Mouse (Mus musculus) heart, embryonic 10.5 days (tissue): ENCODE measurements around the gene Glra3. TPM values are rescaled to one million over a fixed set of nuclear protein-coding genes. Genes with fewer than 3 reads are reported as not detected.

Experiments used
- DNase-seq: peaks from one replicate; pipeline ENCODE4 v3.0.0-alpha.2; 2017; ENCODE audit warnings: low spot score
- H3K27ac ChIP-seq: fragments of 300-500 bp; sonication (generic); 2 replicates; pipeline ENCODE4 v1.5.1; 2016; ENCODE audit warnings: mild to moderate bottlenecking
- H3K27me3 ChIP-seq: fragments of 300-500 bp; sonication (generic); 2 replicates; pipeline ENCODE4 v1.6.1; 2016; ENCODE audit warnings: mild to moderate bottlenecking; ENCODE audit not compliant: poor library complexity, insufficient read depth, severe bottlenecking
- H3K36me3 ChIP-seq: fragments of 300-500 bp; sonication (generic); 2 replicates; pipeline ENCODE4 v1.6.1; 2016; ENCODE audit warnings: mild to moderate bottlenecking, moderate library complexity
- H3K4me1 ChIP-seq: fragments of 300-500 bp; sonication (generic); 2 replicates; pipeline ENCODE4 v1.6.1; 2016; ENCODE audit warnings: mild to moderate bottlenecking
- H3K4me3 ChIP-seq: fragments of 300-500 bp; sonication (generic); 2 replicates; pipeline ENCODE4 v1.5.1; 2016; ENCODE audit warnings: mild to moderate bottlenecking, moderate library complexity
- H3K9me3 ChIP-seq: fragments of 300-500 bp; sonication (generic); 2 replicates; pipeline ENCODE4 v1.6.1; 2016; ENCODE audit warnings: mild to moderate bottlenecking, moderate library complexity
- WGBS: fragments of 180-500 bp; shearing (Covaris S2); methylation state at CpG from one replicate; pipeline ENCODE4 v1.1.7; 2016; 5-methylcytosine and 5-hydroxymethylcytosine counted together
- polyA plus RNA-seq: library from polyadenylated mRNA; unstranded; fragments of >200 nt; fragmentation: Nextera tagmentation; extraction: Ambion mirVana; gene quantifications from 2 replicates; pipeline ENCODE4 v1.2.1, GENCODE M21; 2016

Glra3 gene
- not detected in 2 replicates for polyA plus RNA-seq

DNA sequence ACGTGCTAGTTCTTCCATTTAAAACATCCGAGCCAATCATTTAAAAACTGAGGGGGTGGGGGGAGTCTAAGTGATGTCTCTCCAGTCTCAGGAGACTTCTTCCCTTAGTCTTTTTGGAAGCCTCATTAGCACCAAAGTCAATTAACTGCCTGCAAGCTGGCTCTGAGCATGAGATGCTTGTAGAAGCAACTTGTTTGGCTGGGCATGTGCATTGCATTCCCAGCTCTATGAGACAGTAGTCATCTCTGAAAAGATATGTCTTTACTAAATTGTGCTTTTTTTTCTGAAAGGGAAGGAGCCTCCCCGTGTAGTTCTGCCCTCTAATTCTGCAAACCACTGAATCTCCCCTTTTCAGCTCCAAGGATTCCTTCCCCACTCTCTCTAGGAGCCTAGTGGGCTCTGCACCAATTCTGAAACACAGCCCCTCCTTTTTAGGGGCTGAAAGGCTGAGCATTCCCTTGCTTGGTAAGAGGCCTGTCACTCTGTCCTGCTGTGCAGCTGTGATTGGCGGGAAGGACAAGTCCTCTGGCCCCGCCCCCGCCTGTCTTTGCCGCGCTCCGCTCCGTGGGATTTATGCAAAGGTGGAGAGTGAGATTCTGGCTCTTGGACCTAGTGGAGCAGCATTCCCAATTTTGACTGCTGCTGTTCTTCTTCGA lies at the start of gene Glra3:
Glra3 (plus strand) TSS at position 591 of the 656 bp plus-strand sequence.
- WGBS: 16% methylated on average over 11 of the region's 11 CpGs
- Histone ChIP-seq H3K9me3 (no peaks in the 10 kb centered on the region), H3K4me3 (peak within 1 kb of the TSS; percentile 43; the same call in 1 of the 2 replicates), H3K27ac (no peak within 1 kb of the TSS), H3K27me3 (no peaks in the 10 kb centered on the region), H3K4me1 (peaks cover 5% of the 10 kb centered on the region; the same call in 1 of the 2 replicates), H3K36me3 (no peaks in the 10 kb centered on the region)
- no peak for DNase-seq

DNA sequence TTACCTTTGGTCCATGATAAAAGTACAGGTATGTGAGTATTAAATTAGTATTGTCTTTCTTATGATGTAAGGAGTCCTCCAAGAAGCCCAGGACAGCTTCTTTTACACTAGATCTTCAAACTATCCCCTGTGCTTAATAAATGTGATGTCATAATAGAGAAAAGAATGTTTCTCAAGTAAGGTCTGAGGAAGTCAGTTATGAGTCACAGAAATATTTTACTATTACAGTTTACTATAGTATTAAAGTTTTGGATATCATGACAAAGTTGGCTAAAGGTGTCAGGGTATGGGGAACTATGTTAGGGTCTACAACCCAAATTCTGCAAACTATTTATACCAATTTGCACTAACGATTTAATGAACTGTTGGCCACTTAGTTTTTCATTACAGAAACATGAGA lies 33.4 kb upstream of the Glra3 start, which contains the start of gene Adam29:
Adam29 (minus strand) TSS at position 101 of the 400 bp plus-strand sequence.
- no peak within 1 kb of the TSS for H3K27ac ChIP-seq
- WGBS: 74% methylated on average over 1 of the region's 1 CpGs
- no peaks in the 10 kb centered on the region for H3K9me3 ChIP-seq
- no peaks in the 10 kb centered on the region for H3K4me1 ChIP-seq
- no peaks in the 10 kb centered on the region for H3K36me3 ChIP-seq
- DNase-seq: no peak
- H3K4me3 ChIP-seq: no peak within 1 kb of the TSS
- no peaks in the 10 kb centered on the region for H3K27me3 ChIP-seq

GRCm38 (mm10) chr8:55940526-55940880 lies 243 bp downstream of the Glra3 start:
- 1% methylated on average over 8 of the region's 8 CpGs for WGBS
- no peak overlapping the region for H3K27ac ChIP-seq
- no peaks in the 10 kb centered on the region for H3K27me3 ChIP-seq
- H3K4me1 ChIP-seq: peaks cover 5% of the 10 kb centered on the region; the same call in 1 of the 2 replicates
- H3K36me3 ChIP-seq: no peaks in the 10 kb centered on the region
- H3K9me3 ChIP-seq: no peaks in the 10 kb centered on the region
- peak overlapping the region; percentile 43; the same call in 1 of the 2 replicates for H3K4me3 ChIP-seq
- DNase-seq: peak; percentile 75

DNA sequence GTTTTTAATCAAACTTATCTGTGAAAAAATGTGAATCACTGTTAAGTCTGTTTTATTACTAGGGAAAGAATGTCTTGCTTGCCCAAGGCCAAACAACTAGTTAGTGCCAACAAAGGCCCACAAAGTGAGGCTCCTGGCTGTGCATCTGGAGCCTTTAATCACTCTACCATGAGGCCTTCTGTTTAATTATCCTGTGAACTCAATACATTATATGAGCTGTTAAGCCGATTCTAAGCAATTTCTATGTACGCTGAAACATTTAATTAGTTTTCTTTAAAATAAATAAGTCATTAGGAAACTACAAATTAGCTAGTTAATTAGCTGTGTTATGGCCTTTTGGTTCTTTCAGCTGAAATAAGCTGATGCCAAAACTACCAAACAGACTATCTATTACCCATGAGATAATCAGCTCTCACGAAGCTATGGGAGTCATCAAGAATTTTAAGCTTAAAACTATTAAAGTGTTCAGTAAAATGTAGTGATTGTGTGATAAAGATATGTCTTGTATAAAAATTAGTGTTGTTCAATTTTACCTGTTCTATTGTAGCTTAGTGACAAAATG lies 24.6 kb downstream of the Glra3 start:
- DNase-seq: no peak
- Histone ChIP-seq H3K4me1 (no peaks in the 10 kb centered on the region), H3K9me3 (no peaks in the 10 kb centered on the region), H3K36me3 (no peaks in the 10 kb centered on the region), H3K27ac (no peak overlapping the region), H3K27me3 (no peaks in the 10 kb centered on the region), H3K4me3 (no peak overlapping the region)
- WGBS: 77% methylated on average over 3 of the region's 3 CpGs

DNA sequence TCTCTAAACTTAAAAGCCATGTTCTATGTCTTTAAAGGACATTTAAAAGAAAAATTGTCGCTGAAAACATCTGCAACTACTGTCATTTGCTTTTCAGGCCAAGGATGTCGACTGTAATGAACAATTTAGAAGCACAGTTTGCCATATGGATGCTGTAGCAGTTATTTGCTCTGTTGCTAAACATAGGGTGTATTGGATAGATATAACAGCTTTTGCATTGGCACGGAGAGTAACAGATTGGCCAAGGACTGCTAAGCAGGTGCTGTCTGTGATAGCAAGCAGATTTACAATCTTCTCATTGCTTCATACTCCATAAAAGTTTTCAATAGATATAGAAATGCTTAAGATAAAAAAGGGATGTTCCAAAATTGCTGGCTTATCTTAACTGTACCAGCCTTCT lies 57.6 kb downstream of the Glra3 start:
- no peaks in the 10 kb centered on the region for H3K4me1 ChIP-seq
- H3K4me3 ChIP-seq: no peak overlapping the region
- DNase-seq: no peak
- no peaks in the 10 kb centered on the region for H3K9me3 ChIP-seq
- no peaks in the 10 kb centered on the region for H3K27me3 ChIP-seq
- no peaks in the 10 kb centered on the region for H3K36me3 ChIP-seq
- H3K27ac ChIP-seq: no peak overlapping the region
- WGBS: 62% methylated on average over 3 of the region's 3 CpGs

DNA sequence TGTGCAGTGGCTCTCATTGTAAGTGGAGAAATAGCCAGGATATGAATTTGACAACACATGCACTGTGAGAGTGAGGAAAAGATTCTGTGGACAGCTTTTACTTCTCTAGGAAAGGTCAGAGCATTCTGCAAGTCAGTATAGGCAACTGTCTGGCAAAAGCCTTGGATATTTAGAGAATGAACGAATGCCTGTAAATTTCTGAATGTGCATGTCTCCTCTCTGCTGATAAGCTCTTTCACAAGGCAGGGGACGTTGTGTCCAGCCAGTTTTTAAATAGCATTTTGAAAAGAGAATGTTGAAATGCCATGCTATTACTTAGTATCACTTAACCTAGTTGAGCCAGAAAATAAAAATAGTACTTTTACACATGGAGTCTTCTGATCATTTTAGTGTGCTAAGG lies 114.1 kb downstream of the Glra3 start:
- no peaks in the 10 kb centered on the region for H3K4me1 ChIP-seq
- H3K9me3 ChIP-seq: no peaks in the 10 kb centered on the region
- no peak overlapping the region for H3K4me3 ChIP-seq
- H3K36me3 ChIP-seq: no peaks in the 10 kb centered on the region
- no peaks in the 10 kb centered on the region for H3K27me3 ChIP-seq
- no peak overlapping the region for H3K27ac ChIP-seq
- whole genome bisulfite sequencing: 55% methylated on average over 2 of the region's 2 CpGs
- DNase-seq: no peak

GRCm38 (mm10) chr8:56063081-56063480 lies 122.8 kb downstream of the Glra3 start:
- no peak for DNase-seq

GRCm38 (mm10) chr8:56070486-56071254 lies 130.4 kb downstream of the Glra3 start:
- H3K27me3 ChIP-seq: no peaks in the 10 kb centered on the region
- no peak overlapping the region for H3K4me3 ChIP-seq
- no peak overlapping the region for H3K27ac ChIP-seq
- 64% methylated on average over 2 of the region's 2 CpGs for WGBS
- no peaks in the 10 kb centered on the region for H3K4me1 ChIP-seq
- DNase-seq: no peak
- H3K9me3 ChIP-seq: no peaks in the 10 kb centered on the region
- H3K36me3 ChIP-seq: no peaks in the 10 kb centered on the region

More at GRCm38 (mm10) chr8:56063081-56063480, 122.8 kb downstream of the Glra3 start:
- no peak overlapping the region for H3K4me3 ChIP-seq
- no peaks in the 10 kb centered on the region for H3K27me3 ChIP-seq
- no peak overlapping the region for H3K27ac ChIP-seq
- H3K9me3 ChIP-seq: no peaks in the 10 kb centered on the region
- 18% methylated on average over 3 of the region's 3 CpGs for WGBS
- no peaks in the 10 kb centered on the region for H3K4me1 ChIP-seq
- no peaks in the 10 kb centered on the region for H3K36me3 ChIP-seq

- H3K4me1 ChIP-seq: no peaks in the 10 kb centered on the region
- no peaks in the 10 kb centered on the region for H3K9me3 ChIP-seq
- H3K27me3 ChIP-seq: no peaks in the 10 kb centered on the region
- no peak overlapping the region for H3K27ac ChIP-seq
- H3K4me3 ChIP-seq: no peak overlapping the region
- no peak for DNase-seq
- no peaks in the 10 kb centered on the region for H3K36me3 ChIP-seq
These were observed 143.4 kb downstream of the Glra3 start for GRCm38 (mm10) chr8:56083654-56084053.

DNA sequence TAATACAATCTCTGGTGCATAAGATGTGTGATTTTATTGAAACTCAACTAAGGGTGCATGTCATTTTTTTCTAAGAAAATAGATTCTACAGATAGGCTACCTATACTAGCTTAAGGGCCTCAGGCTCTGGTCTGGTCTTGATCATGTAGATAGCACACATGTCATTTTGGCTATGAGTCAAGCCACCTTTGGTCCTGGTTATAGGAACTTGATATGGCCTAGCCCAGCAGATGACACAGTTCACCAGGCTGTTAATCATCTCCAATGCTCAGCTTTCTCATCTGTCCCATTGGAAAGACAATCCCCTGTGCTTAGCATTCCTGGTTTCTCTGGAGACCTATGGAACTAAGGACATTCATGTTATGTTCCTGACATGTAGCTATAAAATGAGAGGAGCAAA lies 154.1 kb downstream of the Glra3 start:
- no peak overlapping the region for H3K4me3 ChIP-seq
- no peak overlapping the region for H3K27ac ChIP-seq
- no peaks in the 10 kb centered on the region for H3K9me3 ChIP-seq
- H3K4me1 ChIP-seq: no peaks in the 10 kb centered on the region
- no peaks in the 10 kb centered on the region for H3K36me3 ChIP-seq
- no peak for DNase-seq
- H3K27me3 ChIP-seq: no peaks in the 10 kb centered on the region

GRCm38 (mm10) chr8:56110296-56110695 lies 170.0 kb downstream of the Glra3 start:
- no peaks in the 10 kb centered on the region for H3K27me3 ChIP-seq
- no peak overlapping the region for H3K4me3 ChIP-seq
- no peaks in the 10 kb centered on the region for H3K36me3 ChIP-seq
- no peak overlapping the region for H3K27ac ChIP-seq
- H3K9me3 ChIP-seq: no peaks in the 10 kb centered on the region
- no peak for DNase-seq
- H3K4me1 ChIP-seq: no peaks in the 10 kb centered on the region
- 84% methylated on average over 6 of the region's 6 CpGs for WGBS

- DNase-seq: no peak
- Histone ChIP-seq H3K4me3 (no peak overlapping the region), H3K27me3 (no peaks in the 10 kb centered on the region), H3K36me3 (no peaks in the 10 kb centered on the region), H3K4me1 (no peaks in the 10 kb centered on the region), H3K27ac (no peak overlapping the region), H3K9me3 (no peaks in the 10 kb centered on the region)
- 84% methylated on average over 2 of the region's 2 CpGs for WGBS
These were observed 189.1 kb downstream of the Glra3 start for GRCm38 (mm10) chr8:56129357-56129756.

GRCm38 (mm10) chr8:56150697-56151096 lies 210.4 kb downstream of the Glra3 start:
- 71% methylated on average over 1 of the region's 1 CpGs for WGBS
- no peak for DNase-seq
- Histone ChIP-seq H3K4me1 (no peaks in the 10 kb centered on the region), H3K4me3 (no peak overlapping the region), H3K27me3 (no peaks in the 10 kb centered on the region), H3K27ac (no peak overlapping the region), H3K36me3 (no peaks in the 10 kb centered on the region), H3K9me3 (no peaks in the 10 kb centered on the region)
